Mouse (Mus musculus): ENCODE results near the gene Dmc1. TPM values are rescaled to one million over a fixed set of nuclear protein-coding genes. Genes with fewer than 3 reads are reported as not detected.

The Dmc1 gene
- total and polyA plus RNA-seq, 3 experiments = not detected

DNA sequence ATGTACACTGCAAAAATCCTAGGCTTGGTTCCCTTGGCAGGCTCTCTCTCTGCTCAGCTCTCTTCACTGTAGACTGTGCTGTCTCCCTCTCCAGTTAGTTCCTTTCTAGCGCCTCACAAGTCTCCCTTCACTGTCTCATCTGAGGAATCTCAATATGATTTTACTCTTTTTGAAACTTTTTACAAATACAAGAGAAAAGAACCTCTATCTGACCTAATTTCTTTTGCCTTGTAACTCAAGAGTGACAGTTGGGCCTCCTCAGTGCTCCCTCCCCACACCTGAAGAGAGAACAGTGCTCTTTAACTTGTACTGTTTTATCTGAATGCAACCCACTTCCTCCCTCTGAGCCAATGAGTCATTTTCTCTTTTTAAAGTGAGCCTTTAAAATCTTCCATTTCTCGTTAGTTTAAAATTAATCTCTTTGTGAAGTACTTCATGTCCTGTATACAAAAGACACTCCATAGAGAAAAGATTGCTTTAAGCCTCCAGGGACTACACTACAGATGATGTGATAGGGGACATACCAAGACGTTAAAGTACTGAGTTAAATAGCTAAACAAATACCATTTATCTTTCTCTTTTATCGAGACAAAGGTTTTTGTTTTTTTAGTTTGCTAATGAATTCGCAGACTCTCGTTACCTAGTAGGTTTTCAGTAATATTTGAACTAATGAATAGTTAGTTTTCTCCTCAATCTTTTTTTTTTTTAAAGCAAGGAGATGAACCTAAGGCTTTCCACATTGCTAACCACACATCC is 27.1 kb downstream of the Dmc1 start:
- TF ChIP-seq CTCF (IDR thresholded peaks at IDR 0.05; ENCODE audit: low read depth, low read length) = no peak
- TF ChIP-seq GATA1 (IDR thresholded peaks at IDR 0.05; ENCODE audit: borderline replicate concordance, low read length) = no peak
- no peak for TF ChIP-seq TAL1 (conservative IDR thresholded peaks at IDR 0.05; ENCODE audit: low read depth, low read length)
- no peak for TF ChIP-seq POLR2AphosphoS5 (IDR thresholded peaks at IDR 0.05; ENCODE audit: insufficient replicate concordance, low read depth, low read length)
- no peak for TF ChIP-seq GATA2 (IDR thresholded peaks at IDR 0.05; ENCODE audit: borderline replicate concordance, low read depth, low read length)
- DNase-seq (ENCODE audit: low spot score) (no peak), ATAC-seq (ENCODE audit: extremely low read depth, insufficient number of reproducible peaks, low FRiP score, poor library complexity, severe bottlenecking) (no peak)
- no peaks in the 10 kb centered on the region for H3K4me1 ChIP-seq (ENCODE audit: insufficient read depth, low read depth, low read length)
- H3K9me3 ChIP-seq (replicated peaks) = no peaks in the 10 kb centered on the region
- H3K27me3 ChIP-seq (ENCODE audit: insufficient read depth, low read length) = peaks cover 3% of the 10 kb centered on the region; the same call in 1 of the 2 replicates
- no peaks in the 10 kb centered on the region for H3K36me3 ChIP-seq (replicated peaks)
- no peak overlapping the region for H3K4me3 ChIP-seq (ENCODE audit: low read depth, low read length)

DNA sequence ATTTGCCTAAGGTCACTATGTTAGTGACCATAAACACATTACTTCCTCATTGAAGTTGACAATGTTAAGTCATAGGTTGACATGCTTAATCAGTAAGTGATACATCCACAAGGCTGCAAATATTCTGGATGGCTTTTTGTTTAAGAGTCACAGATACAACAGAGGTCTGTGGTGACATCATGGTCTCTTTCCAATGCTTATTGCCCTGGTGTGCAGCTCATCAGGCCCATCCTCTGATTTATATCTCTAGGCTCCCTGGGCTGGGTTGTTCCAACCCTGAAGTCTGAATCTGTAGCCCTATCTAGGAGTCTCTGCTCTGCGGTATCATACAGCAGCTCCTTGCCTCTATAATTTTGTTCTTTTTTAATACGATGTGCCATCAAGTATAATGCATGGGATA is 28.0 kb downstream of the Dmc1 start:
- H3K36me3 ChIP-seq (replicated peaks) = no peaks in the 10 kb centered on the region
- H3K4me3 ChIP-seq (ENCODE audit: low read depth, low read length) = no peak overlapping the region
- ATAC-seq (ENCODE audit: extremely low read depth, insufficient number of reproducible peaks, low FRiP score, poor library complexity, severe bottlenecking) = no peak
- DNase-seq (ENCODE audit: low spot score) = no peak
- no peaks in the 10 kb centered on the region for H3K4me1 ChIP-seq (ENCODE audit: insufficient read depth, low read depth, low read length)
- TF ChIP-seq TAL1 (conservative IDR thresholded peaks at IDR 0.05; ENCODE audit: low read depth, low read length) = no peak
- TF ChIP-seq GATA1 (IDR thresholded peaks at IDR 0.05; ENCODE audit: borderline replicate concordance, low read length) = no peak
- no peak for TF ChIP-seq CTCF (IDR thresholded peaks at IDR 0.05; ENCODE audit: low read depth, low read length)
- no peak for TF ChIP-seq GATA2 (IDR thresholded peaks at IDR 0.05; ENCODE audit: borderline replicate concordance, low read depth, low read length)
- no peak for TF ChIP-seq POLR2AphosphoS5 (IDR thresholded peaks at IDR 0.05; ENCODE audit: insufficient replicate concordance, low read depth, low read length)
- H3K9me3 ChIP-seq (replicated peaks) = no peaks in the 10 kb centered on the region
- H3K27me3 ChIP-seq (ENCODE audit: insufficient read depth, low read length) = peaks cover 3% of the 10 kb centered on the region

DNA sequence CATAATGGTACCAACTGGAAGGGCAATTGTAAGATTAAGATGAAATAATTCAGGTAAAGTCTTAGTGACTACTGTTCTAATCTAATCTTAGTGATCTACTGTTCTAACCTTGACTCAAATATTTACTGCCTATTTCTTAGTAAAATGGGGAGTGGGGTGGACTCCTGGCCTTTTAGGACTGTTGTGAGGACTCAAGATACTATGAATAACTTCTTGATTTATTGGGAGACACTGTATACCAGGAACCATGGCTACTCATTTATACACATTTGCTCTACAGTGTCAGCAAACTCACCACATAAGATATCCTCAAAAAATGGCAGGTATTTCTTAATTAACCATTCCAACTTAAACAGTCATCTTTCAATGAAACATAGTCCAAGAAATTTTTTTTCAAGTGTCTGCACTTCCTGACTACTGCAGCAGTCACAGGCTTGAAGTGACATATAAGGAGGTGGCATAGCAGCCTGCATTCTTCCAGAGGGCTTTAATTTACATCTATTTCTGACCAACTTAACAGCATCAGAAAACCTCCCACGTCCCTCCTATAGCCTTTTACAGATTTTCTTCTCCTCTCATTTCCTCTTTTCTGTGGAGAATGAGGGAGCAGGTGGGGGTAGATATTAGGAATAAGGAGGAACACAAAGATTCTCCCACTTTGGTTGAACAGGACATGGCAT is 29.2 kb downstream of the Dmc1 start:
- H3K36me3 ChIP-seq (replicated peaks) = no peaks in the 10 kb centered on the region
- no peaks in the 10 kb centered on the region for H3K4me1 ChIP-seq (ENCODE audit: insufficient read depth, low read depth, low read length)
- no peak overlapping the region for H3K4me3 ChIP-seq (ENCODE audit: low read depth, low read length)
- no peaks in the 10 kb centered on the region for H3K9me3 ChIP-seq (replicated peaks)
- DNase-seq (ENCODE audit: low spot score) (no peak), ATAC-seq (ENCODE audit: extremely low read depth, insufficient number of reproducible peaks, low FRiP score, poor library complexity, severe bottlenecking) (no peak)
- H3K27me3 ChIP-seq (ENCODE audit: insufficient read depth, low read length) = peaks cover 3% of the 10 kb centered on the region
- no peak for TF ChIP-seq GATA2 (IDR thresholded peaks at IDR 0.05; ENCODE audit: borderline replicate concordance, low read depth, low read length)
- TF ChIP-seq POLR2AphosphoS5 (IDR thresholded peaks at IDR 0.05; ENCODE audit: insufficient replicate concordance, low read depth, low read length) = no peak
- TF ChIP-seq CTCF (IDR thresholded peaks at IDR 0.05; ENCODE audit: low read depth, low read length) = no peak
- no peak for TF ChIP-seq GATA1 (IDR thresholded peaks at IDR 0.05; ENCODE audit: borderline replicate concordance, low read length)

DNA sequence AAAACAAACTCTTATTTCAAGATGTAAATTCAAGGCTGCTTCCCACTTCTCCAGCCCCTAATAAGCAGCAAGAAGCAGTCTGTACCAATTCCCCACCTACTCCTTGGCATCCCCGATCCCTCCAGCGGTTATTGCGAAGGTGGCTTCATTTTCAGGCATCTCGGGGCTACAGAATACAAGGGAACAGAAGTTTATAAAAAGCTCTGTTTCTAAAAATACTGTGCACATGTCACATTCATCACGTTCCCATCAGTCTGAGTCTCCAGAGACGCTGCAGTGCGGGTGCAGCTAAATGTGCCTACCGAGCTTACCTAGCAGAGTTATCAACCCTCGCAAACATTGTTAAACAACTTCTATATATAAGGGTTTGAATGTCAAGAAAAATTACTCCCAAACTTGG is 42.5 kb downstream of the Dmc1 start:
- DNase-seq (ENCODE audit: low spot score) (no peak), ATAC-seq (ENCODE audit: extremely low read depth, insufficient number of reproducible peaks, low FRiP score, poor library complexity, severe bottlenecking) (no peak)
- Histone ChIP-seq H3K4me1 (ENCODE audit: insufficient read depth, low read depth, low read length) (no peaks in the 10 kb centered on the region), H3K27me3 (ENCODE audit: insufficient read depth, low read length) (peaks cover 31% of the 10 kb centered on the region), H3K9me3 (replicated peaks) (no peaks in the 10 kb centered on the region), H3K4me3 (ENCODE audit: low read depth, low read length) (no peak overlapping the region), H3K36me3 (replicated peaks) (no peaks in the 10 kb centered on the region)
- no peak for TF ChIP-seq POLR2AphosphoS5 (IDR thresholded peaks at IDR 0.05; ENCODE audit: insufficient replicate concordance, low read depth, low read length)
- no peak for TF ChIP-seq CTCF (IDR thresholded peaks at IDR 0.05; ENCODE audit: low read depth, low read length)
- TF ChIP-seq GATA2 (IDR thresholded peaks at IDR 0.05; ENCODE audit: borderline replicate concordance, low read depth, low read length) = no peak
- no peak for TF ChIP-seq GATA1 (IDR thresholded peaks at IDR 0.05; ENCODE audit: borderline replicate concordance, low read length)
- no peak for TF ChIP-seq TAL1 (conservative IDR thresholded peaks at IDR 0.05; ENCODE audit: low read depth, low read length)

DNA sequence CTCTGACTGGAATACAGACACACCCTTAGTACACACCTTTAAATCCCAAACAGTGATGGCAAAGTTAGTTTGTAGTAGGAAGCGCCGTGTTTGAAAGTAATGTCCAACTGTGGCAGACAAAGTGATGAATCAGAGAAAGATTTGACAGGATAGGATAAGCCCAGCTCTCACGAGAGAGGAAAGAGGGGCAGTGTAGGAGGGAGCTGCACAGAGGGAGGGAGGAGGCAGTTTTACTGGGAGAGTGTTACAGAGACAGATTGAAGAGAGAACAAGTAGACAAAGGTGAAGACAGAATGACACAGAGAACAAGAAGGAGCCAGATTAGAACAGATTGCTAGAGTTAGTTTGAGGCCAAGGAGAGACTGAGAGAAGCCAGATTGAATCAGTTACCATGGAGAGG is 45.3 kb downstream of the Dmc1 start:
- Histone ChIP-seq H3K9me3 (replicated peaks) (no peaks in the 10 kb centered on the region), H3K4me1 (ENCODE audit: insufficient read depth, low read depth, low read length) (no peaks in the 10 kb centered on the region), H3K4me3 (ENCODE audit: low read depth, low read length) (no peak overlapping the region), H3K36me3 (replicated peaks) (no peaks in the 10 kb centered on the region), H3K27me3 (ENCODE audit: insufficient read depth, low read length) (peaks cover 35% of the 10 kb centered on the region)
- DNase-seq (ENCODE audit: low spot score) = no peak
- no peak for ATAC-seq (ENCODE audit: extremely low read depth, insufficient number of reproducible peaks, low FRiP score, poor library complexity, severe bottlenecking)
- TF ChIP-seq GATA2 (IDR thresholded peaks at IDR 0.05; ENCODE audit: borderline replicate concordance, low read depth, low read length) (no peak), GATA1 (IDR thresholded peaks at IDR 0.05; ENCODE audit: borderline replicate concordance, low read length) (no peak), TAL1 (conservative IDR thresholded peaks at IDR 0.05; ENCODE audit: low read depth, low read length) (no peak), POLR2AphosphoS5 (IDR thresholded peaks at IDR 0.05; ENCODE audit: insufficient replicate concordance, low read depth, low read length) (no peak), CTCF (IDR thresholded peaks at IDR 0.05; ENCODE audit: low read depth, low read length) (no peak)

DNA sequence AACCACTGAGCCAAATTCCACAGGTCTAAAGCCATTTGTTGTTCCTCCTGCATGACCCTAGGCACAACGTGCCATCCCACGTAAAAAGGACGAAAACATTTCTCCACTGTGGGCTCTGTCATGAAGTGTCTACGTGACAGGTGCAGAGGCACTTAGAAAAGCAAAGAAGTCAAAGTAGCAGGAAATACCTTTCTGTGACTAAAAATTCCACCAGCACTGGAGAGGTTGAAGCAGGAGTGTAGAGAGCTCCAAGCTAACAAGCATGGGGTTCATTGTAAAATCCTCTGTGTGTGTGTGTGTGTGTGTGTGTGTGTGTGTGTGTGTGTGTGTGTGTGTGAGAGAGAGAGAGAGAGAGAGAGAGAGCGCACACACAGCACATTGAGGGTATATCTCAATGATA is 52.3 kb downstream of the Dmc1 start:
- DNase-seq (ENCODE audit: low spot score) (no peak), ATAC-seq (ENCODE audit: extremely low read depth, insufficient number of reproducible peaks, low FRiP score, poor library complexity, severe bottlenecking) (no peak)
- TF ChIP-seq POLR2AphosphoS5 (IDR thresholded peaks at IDR 0.05; ENCODE audit: insufficient replicate concordance, low read depth, low read length) = no peak
- TF ChIP-seq GATA2 (IDR thresholded peaks at IDR 0.05; ENCODE audit: borderline replicate concordance, low read depth, low read length) = no peak
- TF ChIP-seq GATA1 (IDR thresholded peaks at IDR 0.05; ENCODE audit: borderline replicate concordance, low read length) = no peak
- no peak for TF ChIP-seq TAL1 (conservative IDR thresholded peaks at IDR 0.05; ENCODE audit: low read depth, low read length)
- TF ChIP-seq CTCF (IDR thresholded peaks at IDR 0.05; ENCODE audit: low read depth, low read length) = no peak
- Histone ChIP-seq H3K4me1 (ENCODE audit: insufficient read depth, low read depth, low read length) (no peaks in the 10 kb centered on the region), H3K4me3 (ENCODE audit: low read depth, low read length) (no peak overlapping the region), H3K27me3 (ENCODE audit: insufficient read depth, low read length) (peaks cover 37% of the 10 kb centered on the region), H3K36me3 (replicated peaks) (no peaks in the 10 kb centered on the region), H3K9me3 (replicated peaks) (no peaks in the 10 kb centered on the region)

All from G1E (cell line).